Mouse (Mus musculus): ENCODE data around the gene 2610301B20Rik. TPM values are rescaled to one million over a fixed set of nuclear protein-coding genes. Genes with fewer than 3 reads are reported as not detected.

2610301B20Rik gene
- polyA plus RNA-seq, 1 experiment from 2014 or later, result 43.2 TPM

GRCm38 (mm10) chr4:10928158-10928557 lies 53.9 kb downstream of the 2610301B20Rik start:
- Histone ChIP-seq H3K27me3 (no peaks in the 10 kb centered on the region), H3K9me3 (no peaks in the 10 kb centered on the region), H3K4me2 (no peak overlapping the region), H3K27ac (no peak overlapping the region), H3K9ac (no peak overlapping the region), H3K36me3 (replicated peaks) (no peaks in the 10 kb centered on the region), H3K4me3 (replicated peaks) (no peak overlapping the region), H3K4me1 (no peaks in the 10 kb centered on the region)
- no peak for ATAC-seq (ENCODE audit: low FRiP score)
- 96% methylated on average over 6 of the region's 6 CpGs for WGBS

- no peaks in the 10 kb centered on the region for H3K36me3 ChIP-seq (replicated peaks)
- H3K27me3 ChIP-seq, result no peaks in the 10 kb centered on the region
- WGBS, result 86% methylated on average over 3 of the region's 3 CpGs
- H3K4me3 ChIP-seq (replicated peaks), result no peak overlapping the region
- no peaks in the 10 kb centered on the region for H3K9me3 ChIP-seq
- H3K4me1 ChIP-seq, result no peaks in the 10 kb centered on the region
- no peak for ATAC-seq (ENCODE audit: low FRiP score)
- no peak overlapping the region for H3K9ac ChIP-seq
- no peak overlapping the region for H3K4me2 ChIP-seq
- no peak overlapping the region for H3K27ac ChIP-seq
Measured at GRCm38 (mm10) chr4:10929726-10930125, 55.4 kb downstream of the 2610301B20Rik start.

- 85% methylated on average over 9 of the region's 9 CpGs for WGBS
- no peaks in the 10 kb centered on the region for H3K9me3 ChIP-seq
- no peak overlapping the region for H3K4me3 ChIP-seq (replicated peaks)
- H3K9ac ChIP-seq, result no peak overlapping the region
- no peaks in the 10 kb centered on the region for H3K27me3 ChIP-seq
- no peaks in the 10 kb centered on the region for H3K4me1 ChIP-seq
- H3K4me2 ChIP-seq, result no peak overlapping the region
- ATAC-seq (ENCODE audit: low FRiP score), result no peak
- no peaks in the 10 kb centered on the region for H3K36me3 ChIP-seq (replicated peaks)
- H3K27ac ChIP-seq, result no peak overlapping the region
Measured at GRCm38 (mm10) chr4:10931040-10931439, 56.7 kb downstream of the 2610301B20Rik start.

GRCm38 (mm10) chr4:10932091-10932745 lies 57.9 kb downstream of the 2610301B20Rik start:
- Histone ChIP-seq H3K27ac (no peak overlapping the region), H3K36me3 (replicated peaks) (no peaks in the 10 kb centered on the region), H3K27me3 (no peaks in the 10 kb centered on the region), H3K4me2 (no peak overlapping the region), H3K9me3 (no peaks in the 10 kb centered on the region), H3K4me3 (replicated peaks) (no peak overlapping the region), H3K9ac (no peak overlapping the region), H3K4me1 (no peaks in the 10 kb centered on the region)
- ATAC-seq (ENCODE audit: low FRiP score), result no peak
- WGBS, result 26% methylated on average over 4 of the region's 4 CpGs

- no peak overlapping the region for H3K4me3 ChIP-seq (replicated peaks)
- no peak overlapping the region for H3K9ac ChIP-seq
- H3K27ac ChIP-seq, result no peak overlapping the region
- 76% methylated on average over 5 of the region's 5 CpGs for whole genome bisulfite sequencing
- H3K4me1 ChIP-seq, result no peaks in the 10 kb centered on the region
- ATAC-seq (ENCODE audit: low FRiP score), result no peak
- no peak overlapping the region for H3K4me2 ChIP-seq
- H3K27me3 ChIP-seq, result no peaks in the 10 kb centered on the region
- no peaks in the 10 kb centered on the region for H3K9me3 ChIP-seq
- H3K36me3 ChIP-seq (replicated peaks), result no peaks in the 10 kb centered on the region
Measured at GRCm38 (mm10) chr4:10932782-10933181, 58.5 kb downstream of the 2610301B20Rik start.

GRCm38 (mm10) chr4:10936766-10937165 lies 62.5 kb downstream of the 2610301B20Rik start:
- Histone ChIP-seq H3K4me1 (no peaks in the 10 kb centered on the region), H3K9me3 (no peaks in the 10 kb centered on the region), H3K4me2 (no peak overlapping the region), H3K27me3 (no peaks in the 10 kb centered on the region), H3K27ac (no peak overlapping the region), H3K36me3 (replicated peaks) (no peaks in the 10 kb centered on the region), H3K9ac (no peak overlapping the region), H3K4me3 (replicated peaks) (no peak overlapping the region)
- no peak for ATAC-seq (ENCODE audit: low FRiP score)
- WGBS, result 87% methylated on average over 4 of the region's 4 CpGs

Small RNAs within 50 kb of the gene (microRNA-seq; reads per million reads assigned to microRNA genes)
- not detected for gene Mir3471-1
- 1.9 reads per million for gene n-TSaga9

Measured in forebrain, embryonic 12.5 days (tissue).